Mouse (Mus musculus) kidney, postnatal 0 days (tissue): ENCODE results near the gene Manba. TPM values are rescaled to one million over a fixed set of nuclear protein-coding genes. Genes with fewer than 3 reads are reported as not detected.
A peak's percentile ranks its signal among the peaks of the same experiment; 100 is the strongest.

Experiments used
- ATAC-seq: fragments of 200-750 bp; cut with Nextera tagmentation; replicated peaks from 2 replicates; pipeline ENCODE4 v1.8.0; 2017; ENCODE audit warnings: low read depth, moderate number of reproducible peaks, moderate TSS enrichment, moderate library complexity; ENCODE audit not compliant: low FRiP score
- DNase-seq: peaks from one replicate; pipeline ENCODE4 v3.0.0-alpha.2; 2016; ENCODE audit warnings: low spot score
- H3K27ac ChIP-seq: fragments of 300-500 bp; sonication (generic); 2 replicates; pipeline ENCODE4 v1.5.1; 2014; ENCODE audit warnings: mild to moderate bottlenecking
- H3K27me3 ChIP-seq: fragments of 300-500 bp; sonication (generic); 2 replicates; pipeline ENCODE4 v1.6.1; 2014; ENCODE audit warnings: low read length, mixed read lengths; ENCODE audit not compliant: insufficient read depth
- H3K36me3 ChIP-seq: fragments of 300-500 bp; sonication (generic); 2 replicates; pipeline ENCODE4 v1.6.1; 2014; ENCODE audit warnings: low read length, mixed read lengths; ENCODE audit not compliant: insufficient read depth
- H3K4me1 ChIP-seq: fragments of 300-500 bp; sonication (generic); replicated peaks from 2 replicates; pipeline ENCODE4 v1.6.1; 2014; ENCODE audit warnings: antibody characterized with exemption, low read length, mixed read lengths; ENCODE audit not compliant: insufficient read depth
- H3K4me2 ChIP-seq: fragments of 300-500 bp; sonication (generic); 2 replicates; pipeline ENCODE4 v1.6.1; 2014; ENCODE audit warnings: mild to moderate bottlenecking, low read length, moderate library complexity, mixed read lengths
- H3K4me3 ChIP-seq: fragments of 300-500 bp; sonication (generic); replicated peaks from 2 replicates; pipeline ENCODE4 v1.5.1; 2014; ENCODE audit warnings: low read depth, low read length
- H3K9ac ChIP-seq: fragments of 300-500 bp; sonication (generic); 2 replicates; pipeline ENCODE4 v1.6.1; 2014; ENCODE audit warnings: low read depth, low read length
- H3K9me3 ChIP-seq: fragments of 300-500 bp; sonication (generic); replicated peaks from 2 replicates; pipeline ENCODE4 v1.6.1; 2016; ENCODE audit warnings: low read length, inconsistent platforms, mixed read lengths
- CTCF ChIP-seq: IDR thresholded peaks from 2 replicates; pipeline ENCODE4 v1.5.1; 2016; ENCODE audit warnings: antibody characterized with exemption, low read depth, mild to moderate bottlenecking, moderate library complexity
- WGBS: fragments of 180-500 bp; shearing (Covaris S2); extraction: QIAGEN DNeasy Blood & Tissue Kit; methylation state at CpG from one replicate; pipeline ENCODE4 v1.1.7; 2014; 5-methylcytosine and 5-hydroxymethylcytosine counted together
- polyA plus RNA-seq: library from polyadenylated mRNA; unstranded; fragments of >200 nt; fragmentation: Nextera tagmentation; extraction: Ambion mirVana; gene quantifications from 2 replicates; pipeline ENCODE4 v1.2.1, GENCODE M21; 2015

Gene Manba
- polyA plus RNA-seq, 1 experiment from 2014 or later, result 37.8 TPM

- DNase-seq (no peak), ATAC-seq (no peak)
- Histone ChIP-seq H3K36me3 (0 out of 2 replicates have a peak, but pooled peaks cover 3% of the 10 kb centered on the region), H3K4me3 (no peak overlapping the region), H3K27me3 (no peaks in the 10 kb centered on the region), H3K9me3 (no peaks in the 10 kb centered on the region), H3K4me1 (no peaks in the 10 kb centered on the region), H3K4me2 (no peak overlapping the region), H3K27ac (no peak overlapping the region), H3K9ac (no peak overlapping the region)
- 60% methylated on average over 13 of the region's 13 CpGs for WGBS
- TF ChIP-seq CTCF, result no peak
Measured at GRCm38 (mm10) chr3:135546212-135546923, 61.0 kb downstream of the Manba start.

GRCm38 (mm10) chr3:135547298-135547697 is 61.9 kb downstream of the Manba start:
- Histone ChIP-seq H3K4me3 (no peak overlapping the region), H3K4me2 (no peak overlapping the region), H3K9me3 (no peaks in the 10 kb centered on the region), H3K4me1 (no peaks in the 10 kb centered on the region), H3K27ac (no peak overlapping the region), H3K9ac (no peak overlapping the region), H3K36me3 (0 out of 2 replicates have a peak, but pooled peaks cover 3% of the 10 kb centered on the region), H3K27me3 (no peaks in the 10 kb centered on the region)
- DNase-seq, result no peak
- no peak for ATAC-seq
- 72% methylated on average over 8 of the region's 8 CpGs for WGBS
- no peak for TF ChIP-seq CTCF

GRCm38 (mm10) chr3:135552874-135553273 is 67.5 kb downstream of the Manba start:
- DNase-seq (no peak), ATAC-seq (no peak)
- no peaks in the 10 kb centered on the region for H3K27me3 ChIP-seq
- no peak overlapping the region for H3K4me3 ChIP-seq
- H3K4me2 ChIP-seq, result no peak overlapping the region
- no peaks in the 10 kb centered on the region for H3K4me1 ChIP-seq
- H3K9me3 ChIP-seq, result no peaks in the 10 kb centered on the region
- H3K27ac ChIP-seq, result no peak overlapping the region
- WGBS, result 80% methylated on average over 5 of the region's 5 CpGs
- TF ChIP-seq CTCF, result no peak
- H3K36me3 ChIP-seq, result 0 out of 2 replicates have a peak, but pooled peaks cover 3% of the 10 kb centered on the region
- no peak overlapping the region for H3K9ac ChIP-seq

- no peak for TF ChIP-seq CTCF
- no peak for ATAC-seq
Measured at GRCm38 (mm10) chr3:135555192-135555591, 69.8 kb downstream of the Manba start.

GRCm38 (mm10) chr3:135556052-135556587 is 70.7 kb downstream of the Manba start:
- peak; percentile 57 for TF ChIP-seq CTCF
- WGBS, result 65% methylated on average over 7 of the region's 7 CpGs

More at GRCm38 (mm10) chr3:135555192-135555591, 69.8 kb downstream of the Manba start:
- Histone ChIP-seq H3K27me3 (no peaks in the 10 kb centered on the region), H3K9me3 (no peaks in the 10 kb centered on the region), H3K4me3 (no peak overlapping the region), H3K36me3 (no peaks in the 10 kb centered on the region), H3K9ac (no peak overlapping the region), H3K4me1 (no peaks in the 10 kb centered on the region), H3K27ac (no peak overlapping the region), H3K4me2 (no peak overlapping the region)
- no peak for DNase-seq
- WGBS, result 50% methylated on average over 6 of the region's 6 CpGs

GRCm38 (mm10) chr3:135556851-135557662 is 71.6 kb downstream of the Manba start:
- H3K4me1 ChIP-seq, result no peaks in the 10 kb centered on the region
- no peak overlapping the region for H3K4me3 ChIP-seq
- 0 out of 2 replicates have a peak, but pooled peaks cover under 1% of the 10 kb centered on the region for H3K36me3 ChIP-seq
- no peak overlapping the region for H3K4me2 ChIP-seq
- 89% methylated on average over 12 of the region's 12 CpGs for WGBS
- ATAC-seq, result no peak
- no peaks in the 10 kb centered on the region for H3K9me3 ChIP-seq
- no peak for DNase-seq
- H3K27me3 ChIP-seq, result no peaks in the 10 kb centered on the region
- H3K27ac ChIP-seq, result no peak overlapping the region
- H3K9ac ChIP-seq, result no peak overlapping the region
- TF ChIP-seq CTCF, result no peak

More at GRCm38 (mm10) chr3:135556052-135556587, 70.7 kb downstream of the Manba start:
- H3K9ac ChIP-seq, result no peak overlapping the region
- no peak for DNase-seq
- H3K27ac ChIP-seq, result no peak overlapping the region
- ATAC-seq, result no peak
- H3K9me3 ChIP-seq, result no peaks in the 10 kb centered on the region
- no peaks in the 10 kb centered on the region for H3K27me3 ChIP-seq
- H3K36me3 ChIP-seq, result no peaks in the 10 kb centered on the region
- no peak overlapping the region for H3K4me2 ChIP-seq
- no peaks in the 10 kb centered on the region for H3K4me1 ChIP-seq
- H3K4me3 ChIP-seq, result no peak overlapping the region
